In genomic region chr1:185681610-185682457, GRCm38 (mm10) we compare ENCODE assay signal across 7 mouse cellular contexts.
A peak's percentile ranks its signal among the peaks of the same experiment; 100 is the strongest.
DNase-seq lines count a peak whose midpoint lies in the region; ATAC-seq and TF ChIP-seq lines count a peak whose summit lies in the region.

No protein-coding gene starts in this region.

- intact Hi-C loops in left cerebral cortex, postnatal 4 days (cut with DNase I): loop anchor here (5.0 kb wide), 1 partner anchor 1040 kb away; no protein-coding TSS in a partner anchor

- peak; percentile 88 for TF ChIP-seq CTCF in intestine, postnatal 0 days (IDR thresholded peaks at IDR 0.05; ENCODE audit: low read depth)

- H3K27ac ChIP-seq in intestine, postnatal 0 days (ENCODE audit: low read depth, low read length): no peak overlapping the region
- H3K27ac ChIP-seq in midbrain, embryonic 13.5 days: no peak overlapping the region

- H3K4me1 ChIP-seq in intestine, postnatal 0 days (replicated peaks; ENCODE audit: control insufficient read depth, insufficient read depth, low read length): no peaks in the 10 kb centered on the region
- no peaks in the 10 kb centered on the region for H3K4me1 ChIP-seq in midbrain, embryonic 13.5 days (replicated peaks)

- H3K9ac ChIP-seq in intestine, postnatal 0 days (ENCODE audit: low read depth, low read length): no peak overlapping the region
- H3K9ac ChIP-seq in midbrain, embryonic 13.5 days (replicated peaks): no peak overlapping the region

- peak; percentile 10; the same call in 1 of the 2 replicates for ATAC-seq in intestine, postnatal 0 days
- ATAC-seq in midbrain, embryonic 13.5 days: peak; percentile 56; the same call in 1 of the 2 replicates

- WGBS in intestine, postnatal 0 days: 30% methylated on average over 21 of the region's 21 CpGs
- 40% methylated on average over 21 of the region's 21 CpGs for WGBS in midbrain, embryonic 13.5 days

- H3K36me3 ChIP-seq in intestine, postnatal 0 days (ENCODE audit: control insufficient read depth, insufficient read depth): no peaks in the 10 kb centered on the region
- no peaks in the 10 kb centered on the region for H3K36me3 ChIP-seq in midbrain, embryonic 13.5 days
- no peaks in the 10 kb centered on the region for H3K36me3 ChIP-seq in splenic B cell, adult 2 months (ENCODE audit: control insufficient read depth, insufficient read depth, low read length, poor library complexity, severe bottlenecking)

- H3K4me2 ChIP-seq in intestine, postnatal 0 days (replicated peaks; ENCODE audit: low read depth): no peak overlapping the region; the same call in 1 of the 2 replicates
- no peak overlapping the region; the same call in 1 of the 2 replicates for H3K4me2 ChIP-seq in midbrain, embryonic 13.5 days (replicated peaks)

- DNase-seq in adrenal gland, postnatal 25 days: peak; percentile 87
- DNase-seq in embryo, embryonic 10 days (ENCODE audit: low spot score): peak; percentile 83
- peak; percentile 31 for DNase-seq in gastrocnemius, postnatal 25 days
- DNase-seq in left cerebral cortex, postnatal 4 days: peak; percentile 85
- peak; percentile 16 for DNase-seq in splenic B cell, adult 2 months (ENCODE audit: low read depth, low spot score)

- no peak overlapping the region for H3K4me3 ChIP-seq in intestine, postnatal 0 days (ENCODE audit: low read depth, low read length)
- H3K4me3 ChIP-seq in midbrain, embryonic 13.5 days (replicated peaks): no peak overlapping the region

- H3K9me3 ChIP-seq in intestine, postnatal 0 days (ENCODE audit: control insufficient read depth): no peaks in the 10 kb centered on the region
- H3K9me3 ChIP-seq in midbrain, embryonic 13.5 days: no peaks in the 10 kb centered on the region

- H3K27me3 ChIP-seq in intestine, postnatal 0 days (replicated peaks; ENCODE audit: control insufficient read depth, insufficient read depth, low read length): no peaks in the 10 kb centered on the region
- no peaks in the 10 kb centered on the region for H3K27me3 ChIP-seq in midbrain, embryonic 13.5 days
- no peaks in the 10 kb centered on the region for H3K27me3 ChIP-seq in splenic B cell, adult 2 months (ENCODE audit: control insufficient read depth, insufficient read depth, low read length, poor library complexity, severe bottlenecking)

Comparison
In these comparisons a context has a peak if more than half of its experiments do, and no peak if none do; other contexts are left out.
1. DNase-seq: peak in every context shown above with its lines; median percentile 87 in adrenal gland, postnatal 25 days; 85 in left cerebral cortex, postnatal 4 days; 83 in embryo, embryonic 10 days; 31 in gastrocnemius, postnatal 25 days; 16 in splenic B cell, adult 2 months.